Mouse (Mus musculus) central nervous system, embryonic 14 days (tissue): ENCODE measurements around the gene Wnk3. TPM values are rescaled to one million over a fixed set of nuclear protein-coding genes. Genes with fewer than 3 reads are reported as not detected.

Experiments used
- polyA plus RNA-seq: library from polyadenylated mRNA; depleted of rRNA; stranded (reverse); fragments of >200 nt; gene quantifications from 2 replicates; pipeline ENCODE4 v1.2.3, GENCODE M21; 2012; rRNA removed

Wnk3 gene
- polyA plus RNA-seq, result 15.2 and 16.4 TPM in 2 replicates

GRCm38 (mm10) chrX:151197778-151198177 lies at the start of gene Wnk3:
Gene Wnk3, plus strand, starts transcription at chrX:151198078.

DNA sequence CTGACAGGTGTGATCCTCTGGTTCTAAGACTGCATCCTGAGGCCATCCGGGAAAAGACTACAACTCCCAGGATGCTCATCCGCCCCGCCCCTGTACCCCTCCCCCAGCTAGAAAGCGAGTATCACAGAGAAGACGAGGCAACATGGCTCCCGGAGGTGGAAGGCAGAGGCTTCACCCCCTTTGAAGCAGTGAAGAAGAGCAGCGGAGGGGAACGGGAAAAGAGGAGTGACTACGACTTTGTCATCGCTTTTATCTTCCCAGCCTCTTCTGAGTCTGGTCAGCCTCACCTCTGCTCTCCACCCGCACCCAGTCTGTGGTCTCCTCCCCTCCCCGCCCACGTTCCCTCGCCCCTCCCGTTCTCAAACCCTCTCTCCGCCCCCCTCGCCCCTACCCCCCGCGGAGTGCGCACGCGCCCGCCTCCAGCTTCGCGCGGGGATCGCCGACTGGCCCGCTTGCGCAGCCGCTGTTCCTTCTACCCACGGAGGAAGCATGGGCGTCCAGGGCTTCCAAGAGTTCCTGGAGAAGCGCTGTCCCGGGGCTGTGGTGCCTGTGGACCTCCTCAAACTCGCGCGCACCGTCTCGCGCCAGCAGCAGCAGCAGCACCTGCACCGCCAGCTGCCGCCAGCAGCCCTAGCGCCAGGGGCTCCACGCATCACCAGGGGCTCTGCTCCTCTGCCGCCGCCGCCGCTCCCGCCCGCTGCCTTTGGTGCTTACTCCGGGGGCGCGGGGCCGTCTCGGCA lies 146.1 kb downstream of the Wnk3 start, which contains the start of gene Fam120c:
TSS of gene Fam120c (plus strand) at position 415 of the 740 bp plus-strand sequence.

Other genes starting within 250 kb of the Wnk3 start
- gene Gnl3l, start 180.8 kb upstream of the Wnk3 start, polyA plus RNA-seq, result 48.1 and 48.9 TPM in 2 replicates
- gene Fgd1, start 151.9 kb upstream of the Wnk3 start, polyA plus RNA-seq, result 31.4 and 35.3 TPM in 2 replicates
- gene Tsr2, start 101.5 kb upstream of the Wnk3 start, polyA plus RNA-seq, result 34.1 and 35.0 TPM in 2 replicates
- 6.4 and 6.6 TPM in 2 replicates for gene Fam120c, start 146.1 kb downstream of the Wnk3 start, polyA plus RNA-seq